Mouse (Mus musculus) C2C12 (cell line): ENCODE results near the gene Sv2a. TPM values are rescaled to one million over a fixed set of nuclear protein-coding genes. Genes with fewer than 3 reads are reported as not detected.
"Not testable (repeated sequence)": the region's sequence is repeated elsewhere in the genome, so short reads cannot be mapped to it uniquely, and the experiment has no call there.

ENCODE experiments used
- H3K27me3 ChIP-seq: one replicate; pipeline ENCODE4 v1.6.1; 2011; ENCODE audit not compliant: control insufficient read depth, insufficient read depth, insufficient read length
- H3K36me3 ChIP-seq: one replicate; pipeline ENCODE4 v1.6.1; 2011; ENCODE audit not compliant: control insufficient read depth, insufficient read depth
- H3K4me3 ChIP-seq: one replicate; pipeline ENCODE4 v1.5.1; 2011; ENCODE audit warnings: mild to moderate bottlenecking, control low read depth; ENCODE audit not compliant: poor library complexity, insufficient read depth, severe bottlenecking
- H3K79me2 ChIP-seq: one replicate; pipeline ENCODE4 v1.6.1; 2011; ENCODE audit not compliant: control insufficient read depth, insufficient read depth
- H3K79me3 ChIP-seq: one replicate; pipeline ENCODE4 v1.6.1; 2011; ENCODE audit warnings: low read depth, control low read depth
- H3ac ChIP-seq: one replicate; pipeline ENCODE3; 2011; ENCODE audit warnings: low read depth; ENCODE audit not compliant: control insufficient read depth, insufficient read length
- CEBPB ChIP-seq: IDR thresholded peaks from one replicate; pipeline ENCODE4 v1.6.1; 2011; ENCODE audit warnings: low read depth, mild to moderate bottlenecking, control low read depth, moderate library complexity
- CTCF ChIP-seq: IDR thresholded peaks from one replicate; pipeline ENCODE4 v1.5.1; 2011; ENCODE audit not compliant: control insufficient read depth, insufficient read depth, insufficient read length
- FOSL1 ChIP-seq: IDR thresholded peaks from one replicate; pipeline ENCODE4 v1.8.0; 2011; ENCODE audit warnings: mild to moderate bottlenecking, low read length; ENCODE audit not compliant: poor library complexity, insufficient read depth, severe bottlenecking
- MAX ChIP-seq: IDR thresholded peaks from one replicate; pipeline ENCODE4 v1.6.1; 2011; ENCODE audit warnings: mild to moderate bottlenecking, control low read depth
- MYOD1 ChIP-seq: IDR thresholded peaks from one replicate; pipeline ENCODE4 v1.6.1; 2011; ENCODE audit warnings: low read depth; ENCODE audit not compliant: control insufficient read depth, insufficient read length
- MYOG ChIP-seq: IDR thresholded peaks from one replicate; pipeline ENCODE4 v1.6.1; 2011; ENCODE audit not compliant: control insufficient read depth, insufficient read length; ENCODE audit errors: extremely low read depth
- USF1 ChIP-seq: IDR thresholded peaks from one replicate; pipeline ENCODE4 v1.6.1; 2011; ENCODE audit warnings: low read depth, mild to moderate bottlenecking, control low read depth, moderate library complexity
- polyA plus RNA-seq: library from polyadenylated mRNA; unstranded; fragments of >200 nt; fragmentation: generic; extraction: Trizol; gene quantifications from one replicate; pipeline ENCODE4 v1.2.1, GENCODE M21; 2012; ENCODE audit warnings: missing spikeins

The Sv2a gene
- polyA plus RNA-seq, 1 experiment = 0.33 TPM

- no peak overlapping the region for H3K4me3 ChIP-seq
- H3K27me3 ChIP-seq = no peaks in the 10 kb centered on the region
- peaks cover 7% of the 10 kb centered on the region for H3K79me2 ChIP-seq
- TF ChIP-seq CEBPB (no peak), USF1 (no peak), MYOG (no peak), MAX (no peak), CTCF (no peak), FOSL1 (no peak), MYOD1 (no peak)
- H3ac ChIP-seq = no peak overlapping the region
- no peaks in the 10 kb centered on the region for H3K36me3 ChIP-seq
- no peaks in the 10 kb centered on the region for H3K79me3 ChIP-seq
These were observed 18.8 kb downstream of the Sv2a start for GRCm38 (mm10) chr3:96199731-96200130.

- Histone ChIP-seq H3K27me3 (peaks cover 4% of the 10 kb centered on the region), H3K79me3 (no peaks in the 10 kb centered on the region), H3K4me3 (no peak overlapping the region), H3K79me2 (no peaks in the 10 kb centered on the region), H3ac (no peak overlapping the region), H3K36me3 (no peaks in the 10 kb centered on the region)
- TF ChIP-seq CTCF (no peak), USF1 (no peak), MYOD1 (no peak), MAX (no peak), CEBPB (no peak), MYOG (no peak), FOSL1 (no peak)
These were observed 26.9 kb downstream of the Sv2a start for GRCm38 (mm10) chr3:96207819-96208218.

GRCm38 (mm10) chr3:96209242-96209641 is 28.3 kb downstream of the Sv2a start:
- Histone ChIP-seq H3K79me2 (no peaks in the 10 kb centered on the region), H3K4me3 (no peak overlapping the region), H3K79me3 (no peaks in the 10 kb centered on the region), H3ac (no peak overlapping the region), H3K27me3 (peaks cover 4% of the 10 kb centered on the region), H3K36me3 (no peaks in the 10 kb centered on the region)
- no peak for TF ChIP-seq CEBPB
- TF ChIP-seq MYOG = no peak
- no peak for TF ChIP-seq MYOD1
- TF ChIP-seq CTCF = no peak
- no peak for TF ChIP-seq FOSL1
- no peak for TF ChIP-seq MAX
- no peak for TF ChIP-seq USF1

GRCm38 (mm10) chr3:96219191-96219641 is 38.3 kb downstream of the Sv2a start:
- Histone ChIP-seq H3K36me3 (no peaks in the 10 kb centered on the region), H3K27me3 (no peaks in the 10 kb centered on the region), H3K79me2 (no peaks in the 10 kb centered on the region), H3K4me3 (peak overlapping the region; percentile 36), H3ac (peak overlapping the region; percentile 59), H3K79me3 (no peaks in the 10 kb centered on the region)
- TF ChIP-seq CEBPB (no peak), MYOG (no peak), MYOD1 (no peak), CTCF (no peak), USF1 (no peak), FOSL1 (no peak), MAX (no peak)

GRCm38 (mm10) chr3:96219661-96220130 is 38.7 kb downstream of the Sv2a start, which contains the start of the genes Bola1 and Hist2h2ab:
Gene Bola1 (minus strand): TSS chr3:96219709.
Gene Hist2h2ab (plus strand): TSS chr3:96219865.
- Histone ChIP-seq H3K79me3 (no peaks in the 10 kb centered on the region), H3K79me2 (no peaks in the 10 kb centered on the region), H3K27me3 (no peaks in the 10 kb centered on the region), H3ac (peak within 1 kb of the TSS; percentile 89), H3K36me3 (no peaks in the 10 kb centered on the region), H3K4me3 (peak within 1 kb of the TSS; percentile 36)
- TF ChIP-seq MYOG = no peak
- no peak for TF ChIP-seq MYOD1
- no peak for TF ChIP-seq CTCF
- TF ChIP-seq USF1 = no peak
- no peak for TF ChIP-seq FOSL1
- TF ChIP-seq CEBPB = no peak
- TF ChIP-seq MAX = no peak

- peak overlapping the region; percentile 89 for H3ac ChIP-seq
- not testable (repeated sequence) for H3K79me2 ChIP-seq, H3K79me3 ChIP-seq, H3K36me3 ChIP-seq, H3K27me3 ChIP-seq
- peak overlapping the region; percentile 36 for H3K4me3 ChIP-seq
These were observed 39.3 kb downstream of the Sv2a start for GRCm38 (mm10) chr3:96220131-96220764.
